Mouse (Mus musculus) forebrain, postnatal 0 days (tissue): ENCODE results near the gene Ube3a. TPM values are rescaled to one million over a fixed set of nuclear protein-coding genes. Genes with fewer than 3 reads are reported as not detected.

Experiments used
- ATAC-seq: fragments of 200-750 bp; cut with Nextera tagmentation; 2 replicates; pipeline ENCODE4 v1.8.0; 2017; ENCODE audit warnings: mild to moderate bottlenecking, moderate library complexity
- DNase-seq: peaks from one replicate; pipeline ENCODE4 v3.0.0-alpha.2; 2015
- H3K27ac ChIP-seq: fragments of 300-500 bp; sonication (generic); 2 replicates; pipeline ENCODE4 v1.5.1; 2014; ENCODE audit warnings: low read depth, mild to moderate bottlenecking, antibody characterized with exemption, low read length, moderate library complexity, mixed read lengths
- H3K27me3 ChIP-seq: fragments of 300-500 bp; sonication (generic); 2 replicates; pipeline ENCODE4 v1.6.1; 2014; ENCODE audit warnings: mild to moderate bottlenecking, low read length, mixed read lengths; ENCODE audit not compliant: insufficient read depth
- H3K36me3 ChIP-seq: fragments of 300-500 bp; sonication (generic); 2 replicates; pipeline ENCODE4 v1.6.1; 2014; ENCODE audit warnings: mild to moderate bottlenecking, moderate library complexity; ENCODE audit not compliant: insufficient read depth
- H3K4me1 ChIP-seq: fragments of 300-500 bp; sonication (generic); 2 replicates; pipeline ENCODE4 v1.6.1; 2014; ENCODE audit warnings: antibody characterized with exemption; ENCODE audit not compliant: insufficient read depth
- H3K4me2 ChIP-seq: fragments of 300-500 bp; sonication (generic); 2 replicates; pipeline ENCODE4 v1.6.1; 2014; ENCODE audit warnings: low read depth, mild to moderate bottlenecking, moderate library complexity
- H3K4me3 ChIP-seq: fragments of 300-500 bp; sonication (generic); 2 replicates; pipeline ENCODE4 v1.5.1; 2014; ENCODE audit warnings: low read depth, low read length, mixed read lengths
- H3K9ac ChIP-seq: fragments of 300-500 bp; sonication (generic); 2 replicates; pipeline ENCODE4 v1.6.1; 2014; ENCODE audit warnings: mild to moderate bottlenecking
- H3K9me3 ChIP-seq: fragments of 300-500 bp; sonication (generic); 2 replicates; pipeline ENCODE4 v1.6.1; 2016; ENCODE audit warnings: low read length
- CTCF ChIP-seq: sonication (generic); IDR thresholded peaks from 2 replicates; pipeline ENCODE4 v1.5.1; 2016; ENCODE audit warnings: antibody characterized with exemption, control low read depth, low read depth
- WGBS: fragments of 180-500 bp; shearing (Covaris S2); extraction: QIAGEN DNeasy Blood & Tissue Kit; methylation state at CpG from one replicate; pipeline ENCODE4 v1.1.7; 2014; 5-methylcytosine and 5-hydroxymethylcytosine counted together
- polyA plus RNA-seq: library from polyadenylated mRNA; unstranded; fragments of >200 nt; fragmentation: Nextera tagmentation; extraction: Ambion mirVana; gene quantifications from 2 replicates; pipeline ENCODE4 v1.2.1, GENCODE M21; 2015
- total RNA-seq: library from RNA; depleted of rRNA; stranded (reverse); fragments of >200 nt; gene quantifications from 2 replicates; pipeline ENCODE4 v1.2.3, GENCODE M21; 2014

Gene Ube3a
- total and polyA plus RNA-seq, 2 experiments from 2014 or later, result 129 to 145 TPM

- no peak for ATAC-seq
- no peak for TF ChIP-seq CTCF
- Histone ChIP-seq H3K4me3 (no peak overlapping the region), H3K9me3 (no peaks in the 10 kb centered on the region), H3K27ac (no peak overlapping the region), H3K9ac (no peak overlapping the region), H3K36me3 (0 out of 2 replicates have a peak, but pooled peaks cover 7% of the 10 kb centered on the region), H3K4me2 (no peak overlapping the region), H3K4me1 (no peaks in the 10 kb centered on the region), H3K27me3 (no peaks in the 10 kb centered on the region)
- WGBS, result 78% methylated on average over 4 of the region's 4 CpGs
- no peak for DNase-seq
Observed at GRCm38 (mm10) chr7:59271775-59272174, 43.2 kb downstream of the Ube3a start.

GRCm38 (mm10) chr7:59312576-59312975 lies 84.0 kb downstream of the Ube3a start:
- Histone ChIP-seq H3K27me3 (no peaks in the 10 kb centered on the region), H3K4me1 (no peaks in the 10 kb centered on the region), H3K9ac (no peak overlapping the region), H3K4me3 (no peak overlapping the region), H3K27ac (no peak overlapping the region), H3K36me3 (no peaks in the 10 kb centered on the region), H3K9me3 (no peaks in the 10 kb centered on the region), H3K4me2 (no peak overlapping the region)
- 75% methylated on average over 1 of the region's 1 CpGs for WGBS
- ATAC-seq (peak; percentile 72; the same call in 1 of the 2 replicates), DNase-seq (no peak)
- TF ChIP-seq CTCF, result no peak

GRCm38 (mm10) chr7:59322759-59323158 lies 94.2 kb downstream of the Ube3a start:
- no peak for TF ChIP-seq CTCF
- H3K9ac ChIP-seq, result no peak overlapping the region
- no peaks in the 10 kb centered on the region; the same call in 1 of the 2 replicates for H3K36me3 ChIP-seq
- 96% methylated on average over 1 of the region's 1 CpGs for WGBS
- no peaks in the 10 kb centered on the region for H3K27me3 ChIP-seq
- no peak overlapping the region for H3K27ac ChIP-seq
- DNase-seq (no peak), ATAC-seq (no peak)
- no peaks in the 10 kb centered on the region for H3K4me1 ChIP-seq
- no peak overlapping the region for H3K4me2 ChIP-seq
- no peaks in the 10 kb centered on the region for H3K9me3 ChIP-seq
- no peak overlapping the region for H3K4me3 ChIP-seq
